Mouse (Mus musculus) frontal cortex, postnatal 14 days (tissue): Measurements from ENCODE around the gene Mpped2.
A peak's percentile ranks its signal among the peaks of the same experiment; 100 is the strongest.

Source experiments
- DNase-seq, 2 experiments: peaks; one replicate each; pipeline ENCODE4 v3.0.0; 2022; ENCODE audit warnings: low spot score in 2 of 2

Gene Mpped2

GRCm38 (mm10) chr2:106746211-106746610, 53.1 kb downstream of the Mpped2 start:
- DNase-seq = no peak

GRCm38 (mm10) chr2:106746905-106747304, 53.8 kb downstream of the Mpped2 start:
- no peak for DNase-seq

- peak; percentile 22 to 35 for DNase-seq
Observed at GRCm38 (mm10) chr2:106747342-106747741, 54.3 kb downstream of the Mpped2 start.

GRCm38 (mm10) chr2:106750878-106751277, 57.8 kb downstream of the Mpped2 start:
- DNase-seq = no peak

DNA sequence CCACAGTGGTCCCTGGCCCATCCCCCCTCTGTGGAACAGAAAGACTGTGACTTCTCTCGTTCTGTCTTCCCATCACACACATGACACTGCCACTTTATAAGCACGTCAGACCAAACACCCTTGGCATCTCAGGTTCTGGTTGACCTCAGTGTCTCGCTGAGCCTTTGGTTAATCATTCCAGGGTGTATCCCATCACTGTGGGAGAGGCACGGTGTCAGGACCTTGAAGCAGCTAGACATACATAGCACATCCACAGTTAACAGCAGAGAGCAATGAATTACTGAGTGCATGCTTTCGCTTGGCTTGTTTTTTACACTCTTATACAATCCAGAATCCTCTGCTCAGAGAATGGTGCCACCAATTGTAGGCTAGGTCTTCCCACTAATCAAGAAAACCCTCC, 60.6 kb downstream of the Mpped2 start:
- DNase-seq = no peak

GRCm38 (mm10) chr2:106754696-106755095, 61.6 kb downstream of the Mpped2 start:
- no peak for DNase-seq

GRCm38 (mm10) chr2:106756354-106757103, 63.5 kb downstream of the Mpped2 start:
- DNase-seq = no peak

GRCm38 (mm10) chr2:106762920-106763319, 69.9 kb downstream of the Mpped2 start:
- no peak for DNase-seq

DNA sequence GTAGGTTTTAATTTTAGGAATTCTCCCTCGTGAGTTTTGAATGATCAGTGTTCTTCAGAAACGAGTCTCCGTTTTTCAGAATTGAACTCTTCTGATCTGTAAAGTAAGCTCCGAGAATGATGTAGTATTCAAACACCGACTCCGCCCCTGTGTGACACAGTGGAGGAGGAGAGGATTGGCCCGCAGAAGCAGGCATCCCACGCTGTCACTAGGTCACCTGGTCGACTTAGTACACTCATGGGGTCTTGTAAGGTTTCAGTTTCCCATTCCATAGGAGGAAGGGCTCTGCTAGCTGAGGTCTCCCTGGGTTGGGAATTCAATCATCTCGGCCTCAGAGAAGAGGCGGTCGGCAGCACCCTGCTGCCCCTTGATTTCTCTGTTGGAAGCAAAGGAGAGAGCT, 76.2 kb downstream of the Mpped2 start:
- DNase-seq = no peak

DNA sequence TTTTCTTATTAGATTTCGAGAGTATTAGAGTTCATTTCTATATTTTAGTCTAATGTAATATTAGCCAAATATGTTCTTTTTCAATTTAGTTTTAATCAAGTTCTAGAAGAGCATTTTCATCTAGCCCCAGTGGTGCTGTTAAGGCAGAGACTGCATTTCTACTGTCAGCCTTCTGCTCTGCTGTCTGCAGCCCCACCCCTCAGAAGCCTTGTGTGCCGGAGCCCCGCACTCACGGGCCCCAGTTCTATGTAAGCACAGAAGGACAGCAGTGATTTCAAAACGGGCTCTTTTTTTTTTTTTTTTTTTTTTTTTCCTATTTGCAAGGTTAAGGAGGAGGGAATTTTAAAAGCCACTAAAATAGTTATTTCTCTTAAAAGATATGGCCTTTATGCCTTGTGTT, 79.6 kb downstream of the Mpped2 start:
- no peak for DNase-seq

GRCm38 (mm10) chr2:106774251-106775196, 81.5 kb downstream of the Mpped2 start:
- DNase-seq = no peak

DNA sequence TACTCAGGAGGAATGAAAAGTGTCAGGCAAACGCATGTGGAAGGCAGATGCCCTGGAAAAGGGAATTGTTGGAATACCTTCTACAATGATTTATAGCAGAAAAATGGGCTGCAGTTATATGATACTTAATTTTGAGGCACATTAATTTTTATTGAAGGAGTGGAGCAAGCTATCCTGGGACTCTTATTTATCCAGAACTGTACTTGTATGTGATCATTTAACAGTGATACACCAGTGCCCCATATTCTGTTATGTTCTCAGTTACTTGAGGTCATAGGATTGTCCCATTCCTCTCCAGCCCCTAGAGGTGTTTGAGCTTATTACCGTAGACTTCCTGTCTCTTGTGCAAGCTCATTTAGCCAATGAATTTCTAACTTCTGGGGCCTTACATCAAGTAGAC, 82.9 kb downstream of the Mpped2 start:
- no peak for DNase-seq

DNA sequence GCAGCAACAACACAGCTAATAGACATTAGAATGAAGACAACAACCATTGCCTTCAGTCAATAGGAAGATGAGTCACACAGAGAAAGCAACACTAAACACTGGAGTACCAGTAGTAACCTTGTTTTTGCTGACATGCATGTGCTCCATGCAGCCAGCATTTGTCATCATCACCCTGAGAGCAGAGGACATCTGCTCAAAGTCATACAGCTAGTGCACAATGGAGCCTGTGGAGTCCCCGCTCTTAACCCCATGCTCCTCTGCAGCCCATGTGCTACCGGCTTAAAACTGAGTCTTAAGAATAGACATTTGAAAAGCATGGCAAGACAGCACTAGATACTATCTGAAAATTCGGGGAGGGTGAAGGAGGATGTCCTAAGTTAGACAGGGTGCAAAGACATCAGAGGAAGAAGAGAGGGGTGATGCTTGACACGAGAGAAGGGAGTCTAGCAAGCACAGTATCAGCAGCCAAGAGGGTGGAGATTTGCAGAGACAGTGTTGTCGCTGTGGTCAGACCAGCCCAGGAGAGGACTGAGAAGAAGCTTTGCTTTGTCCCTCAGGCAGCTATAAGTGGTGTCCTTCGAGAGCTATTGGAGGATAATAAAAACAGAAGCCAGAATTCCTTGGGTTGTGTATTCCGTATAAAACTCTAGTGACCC, 85.9 kb downstream of the Mpped2 start:
- no peak for DNase-seq

- no peak for DNase-seq
Observed at GRCm38 (mm10) chr2:106781181-106782179, 88.4 kb downstream of the Mpped2 start.

DNA sequence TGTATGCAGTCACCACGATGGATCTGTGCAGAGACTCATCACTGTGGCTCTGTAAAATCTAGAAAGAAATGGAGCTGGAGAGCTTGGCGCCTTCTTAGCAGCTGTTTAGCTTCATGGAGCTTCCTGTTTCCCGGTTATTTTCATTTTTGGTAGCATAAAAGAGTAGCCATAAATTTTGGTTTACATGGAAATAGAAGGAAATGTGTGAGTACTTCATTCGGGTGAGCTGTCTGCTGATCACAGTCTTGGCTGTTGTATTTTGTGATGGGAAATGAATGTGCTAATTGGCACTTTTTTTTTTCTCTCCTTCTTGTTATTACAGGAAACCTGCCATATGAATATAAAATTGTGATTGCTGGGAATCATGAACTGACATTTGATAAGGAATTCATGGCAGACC, 90.2 kb downstream of the Mpped2 start:
- DNase-seq = no peak

DNA sequence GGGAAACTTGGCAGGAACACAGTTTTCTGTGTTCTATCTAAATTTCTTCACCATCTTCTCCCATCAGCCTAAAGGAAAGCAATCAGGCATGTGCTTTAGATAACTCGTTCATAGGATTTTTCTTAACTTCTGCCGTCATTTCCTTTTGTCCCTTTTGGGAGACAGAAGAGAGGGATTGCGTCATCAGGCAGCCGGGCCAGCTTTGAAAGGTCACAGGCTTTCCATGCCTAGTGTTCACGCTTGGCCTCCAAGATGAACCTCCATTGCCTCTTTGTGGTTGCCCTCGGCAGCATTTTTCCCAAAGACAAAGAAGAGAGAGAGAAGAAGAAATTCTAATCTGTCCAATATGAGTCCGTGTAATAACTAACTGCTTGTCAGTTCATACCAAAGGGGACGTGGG, 95.0 kb downstream of the Mpped2 start:
- no peak for DNase-seq

DNA sequence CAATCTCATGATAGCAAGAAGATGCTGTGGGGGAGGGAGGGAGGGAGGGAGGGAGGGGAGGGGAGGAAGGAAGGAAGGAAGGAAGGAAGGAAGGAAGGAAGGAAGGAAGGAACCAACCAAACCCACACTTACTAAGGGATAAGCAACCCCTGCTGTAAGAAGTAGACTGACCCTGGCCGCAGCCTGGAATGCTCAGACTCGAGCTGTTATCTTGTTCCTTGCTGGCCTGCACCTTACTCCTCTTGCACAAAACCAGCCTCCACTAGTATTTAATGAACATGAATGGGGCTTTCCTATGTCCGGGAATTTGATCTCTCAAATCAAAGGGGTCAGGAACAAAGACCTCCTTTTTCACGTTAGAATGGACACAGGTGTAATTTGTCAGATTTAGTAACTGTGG, 95.5 kb downstream of the Mpped2 start:
- DNase-seq = no peak

GRCm38 (mm10) chr2:106789694-106790328, 96.7 kb downstream of the Mpped2 start:
- DNase-seq = no peak

- no peak for DNase-seq
Observed at GRCm38 (mm10) chr2:106790329-106790701, 97.2 kb downstream of the Mpped2 start.

GRCm38 (mm10) chr2:106796246-106796645, 103.2 kb downstream of the Mpped2 start:
- DNase-seq = no peak

GRCm38 (mm10) chr2:106797855-106798254, 104.8 kb downstream of the Mpped2 start:
- no peak for DNase-seq
